Mouse (Mus musculus): ENCODE results near the gene Ahnak2. TPM values are rescaled to one million over a fixed set of nuclear protein-coding genes. Genes with fewer than 3 reads are reported as not detected.

Ahnak2 gene
- polyA plus RNA-seq, 1 experiment from 2014 or later = 0.17 TPM

GRCm38 (mm10) chr12:112840209-112841086 is 38.0 kb upstream of the Ahnak2 start:
- Histone ChIP-seq H3K9me3 (ENCODE audit: control insufficient read depth, low read length) (no peaks in the 10 kb centered on the region), H3K27me3 (ENCODE audit: control insufficient read depth, insufficient read depth, low read length) (no peaks in the 10 kb centered on the region), H3K4me3 (ENCODE audit: low read depth, low read length) (no peak overlapping the region), H3K4me2 (ENCODE audit: low read depth, severe bottlenecking) (no peak overlapping the region), H3K36me3 (ENCODE audit: control insufficient read depth, insufficient read depth, low read length) (no peaks in the 10 kb centered on the region), H3K9ac (ENCODE audit: low read length) (no peak overlapping the region), H3K4me1 (ENCODE audit: control insufficient read depth, insufficient read depth, low read length) (no peaks in the 10 kb centered on the region), H3K27ac (replicated peaks; ENCODE audit: low read depth, low read length) (no peak overlapping the region)
- 79% methylated on average over 25 of the region's 25 CpGs for WGBS
- DNase-seq (ENCODE audit: low spot score) (no peak), ATAC-seq (ENCODE audit: insufficient number of reproducible peaks, low FRiP score, low TSS enrichment, low read depth) (no peak)

GRCm38 (mm10) chr12:112835046-112835445 is 32.6 kb upstream of the Ahnak2 start:
- H3K27me3 ChIP-seq (ENCODE audit: control insufficient read depth, insufficient read depth, low read length) = no peaks in the 10 kb centered on the region
- H3K4me1 ChIP-seq (ENCODE audit: control insufficient read depth, insufficient read depth, low read length) = peaks cover 4% of the 10 kb centered on the region
- H3K36me3 ChIP-seq (ENCODE audit: control insufficient read depth, insufficient read depth, low read length) = no peaks in the 10 kb centered on the region
- no peak overlapping the region for H3K4me2 ChIP-seq (ENCODE audit: low read depth, severe bottlenecking)
- H3K27ac ChIP-seq (replicated peaks; ENCODE audit: low read depth, low read length) = no peak overlapping the region
- DNase-seq (ENCODE audit: low spot score) (no peak), ATAC-seq (ENCODE audit: insufficient number of reproducible peaks, low FRiP score, low TSS enrichment, low read depth) (no peak)
- no peaks in the 10 kb centered on the region for H3K9me3 ChIP-seq (ENCODE audit: control insufficient read depth, low read length)
- WGBS = 71% methylated on average over 2 of the region's 2 CpGs
- H3K4me3 ChIP-seq (ENCODE audit: low read depth, low read length) = no peak overlapping the region
- no peak overlapping the region for H3K9ac ChIP-seq (ENCODE audit: low read length)

- Histone ChIP-seq H3K9me3 (ENCODE audit: control insufficient read depth, low read length) (no peaks in the 10 kb centered on the region), H3K27ac (replicated peaks; ENCODE audit: low read depth, low read length) (no peak overlapping the region), H3K4me1 (ENCODE audit: control insufficient read depth, insufficient read depth, low read length) (peaks cover 4% of the 10 kb centered on the region), H3K27me3 (ENCODE audit: control insufficient read depth, insufficient read depth, low read length) (no peaks in the 10 kb centered on the region), H3K36me3 (ENCODE audit: control insufficient read depth, insufficient read depth, low read length) (no peaks in the 10 kb centered on the region), H3K9ac (ENCODE audit: low read length) (no peak overlapping the region), H3K4me2 (ENCODE audit: low read depth, severe bottlenecking) (no peak overlapping the region), H3K4me3 (ENCODE audit: low read depth, low read length) (no peak overlapping the region)
- 88% methylated on average over 6 of the region's 6 CpGs for WGBS
- DNase-seq (ENCODE audit: low spot score) = no peak
- ATAC-seq (ENCODE audit: insufficient number of reproducible peaks, low FRiP score, low TSS enrichment, low read depth) = no peak
Measured at GRCm38 (mm10) chr12:112833527-112833926, 31.1 kb upstream of the Ahnak2 start.

- H3K4me2 ChIP-seq (ENCODE audit: low read depth, severe bottlenecking) = no peak overlapping the region
- H3K4me1 ChIP-seq (ENCODE audit: control insufficient read depth, insufficient read depth, low read length) = peaks cover 10% of the 10 kb centered on the region
- DNase-seq (ENCODE audit: low spot score) (no peak), ATAC-seq (ENCODE audit: insufficient number of reproducible peaks, low FRiP score, low TSS enrichment, low read depth) (no peak)
- H3K4me3 ChIP-seq (ENCODE audit: low read depth, low read length) = no peak overlapping the region
- H3K9ac ChIP-seq (ENCODE audit: low read length) = no peak overlapping the region
- H3K27me3 ChIP-seq (ENCODE audit: control insufficient read depth, insufficient read depth, low read length) = no peaks in the 10 kb centered on the region
- no peak overlapping the region for H3K27ac ChIP-seq (replicated peaks; ENCODE audit: low read depth, low read length)
- WGBS = 94% methylated on average over 5 of the region's 5 CpGs
- peaks cover 4% of the 10 kb centered on the region; the same call in 1 of the 2 replicates for H3K36me3 ChIP-seq (ENCODE audit: control insufficient read depth, insufficient read depth, low read length)
- no peaks in the 10 kb centered on the region for H3K9me3 ChIP-seq (ENCODE audit: control insufficient read depth, low read length)
Measured at GRCm38 (mm10) chr12:112832411-112832810, 30.0 kb upstream of the Ahnak2 start.

GRCm38 (mm10) chr12:112830570-112830969 is 28.1 kb upstream of the Ahnak2 start:
- WGBS = 85% methylated on average over 3 of the region's 3 CpGs
- no peaks in the 10 kb centered on the region for H3K9me3 ChIP-seq (ENCODE audit: control insufficient read depth, low read length)
- peak overlapping the region; percentile 74 for H3K4me2 ChIP-seq (ENCODE audit: low read depth, severe bottlenecking)
- H3K27me3 ChIP-seq (ENCODE audit: control insufficient read depth, insufficient read depth, low read length) = no peaks in the 10 kb centered on the region
- peaks cover 21% of the 10 kb centered on the region for H3K4me1 ChIP-seq (ENCODE audit: control insufficient read depth, insufficient read depth, low read length)
- H3K36me3 ChIP-seq (ENCODE audit: control insufficient read depth, insufficient read depth, low read length) = peaks cover 12% of the 10 kb centered on the region; the same call in 1 of the 2 replicates
- no peak for DNase-seq (ENCODE audit: low spot score)
- peak overlapping the region; percentile 79 for H3K9ac ChIP-seq (ENCODE audit: low read length)
- ATAC-seq (ENCODE audit: insufficient number of reproducible peaks, low FRiP score, low TSS enrichment, low read depth) = no peak
- no peak overlapping the region for H3K27ac ChIP-seq (replicated peaks; ENCODE audit: low read depth, low read length)
- peak overlapping the region; percentile 92 for H3K4me3 ChIP-seq (ENCODE audit: low read depth, low read length)

GRCm38 (mm10) chr12:112830141-112830540 is 27.7 kb upstream of the Ahnak2 start:
- WGBS = 46% methylated on average over 2 of the region's 2 CpGs
- Histone ChIP-seq H3K27ac (replicated peaks; ENCODE audit: low read depth, low read length) (no peak overlapping the region; the same call in 1 of the 2 replicates), H3K9ac (ENCODE audit: low read length) (peak overlapping the region; percentile 79), H3K36me3 (ENCODE audit: control insufficient read depth, insufficient read depth, low read length) (peaks cover 12% of the 10 kb centered on the region; the same call in 1 of the 2 replicates), H3K4me1 (ENCODE audit: control insufficient read depth, insufficient read depth, low read length) (peaks cover 21% of the 10 kb centered on the region), H3K4me3 (ENCODE audit: low read depth, low read length) (peak overlapping the region; percentile 92), H3K9me3 (ENCODE audit: control insufficient read depth, low read length) (no peaks in the 10 kb centered on the region), H3K4me2 (ENCODE audit: low read depth, severe bottlenecking) (peak overlapping the region; percentile 74), H3K27me3 (ENCODE audit: control insufficient read depth, insufficient read depth, low read length) (no peaks in the 10 kb centered on the region)
- DNase-seq (ENCODE audit: low spot score) (no peak), ATAC-seq (ENCODE audit: insufficient number of reproducible peaks, low FRiP score, low TSS enrichment, low read depth) (no peak)

GRCm38 (mm10) chr12:112829244-112829864 is 26.9 kb upstream of the Ahnak2 start, which contains the start of gene Cdca4:
Gene Cdca4, minus strand, starts transcription at chr12:112829423.
- H3K4me3 ChIP-seq (ENCODE audit: low read depth, low read length) = peak within 1 kb of the TSS; percentile 92
- peaks cover 21% of the 10 kb centered on the region for H3K4me1 ChIP-seq (ENCODE audit: control insufficient read depth, insufficient read depth, low read length)
- no peaks in the 10 kb centered on the region for H3K27me3 ChIP-seq (ENCODE audit: control insufficient read depth, insufficient read depth, low read length)
- H3K9ac ChIP-seq (ENCODE audit: low read length) = peak within 1 kb of the TSS; percentile 97
- WGBS = under 1% methylated on average over 62 of the region's 72 CpGs
- ATAC-seq (ENCODE audit: insufficient number of reproducible peaks, low FRiP score, low TSS enrichment, low read depth) (peak; percentile 96), DNase-seq (ENCODE audit: low spot score) (peak; percentile 99)
- H3K36me3 ChIP-seq (ENCODE audit: control insufficient read depth, insufficient read depth, low read length) = peaks cover 14% of the 10 kb centered on the region; the same call in 1 of the 2 replicates
- peak within 1 kb of the TSS; percentile 85 for H3K27ac ChIP-seq (replicated peaks; ENCODE audit: low read depth, low read length)
- peak within 1 kb of the TSS; percentile 78 for H3K4me2 ChIP-seq (ENCODE audit: low read depth, severe bottlenecking)
- no peaks in the 10 kb centered on the region for H3K9me3 ChIP-seq (ENCODE audit: control insufficient read depth, low read length)

GRCm38 (mm10) chr12:112828501-112829243 is 26.2 kb upstream of the Ahnak2 start:
- peak overlapping the region; percentile 85 for H3K27ac ChIP-seq (replicated peaks; ENCODE audit: low read depth, low read length)
- under 1% methylated on average over 35 of the region's 51 CpGs for WGBS
- DNase-seq (ENCODE audit: low spot score) = no peak
- H3K27me3 ChIP-seq (ENCODE audit: control insufficient read depth, insufficient read depth, low read length) = no peaks in the 10 kb centered on the region
- H3K4me2 ChIP-seq (ENCODE audit: low read depth, severe bottlenecking) = peak overlapping the region; percentile 78
- peak overlapping the region; percentile 92 for H3K4me3 ChIP-seq (ENCODE audit: low read depth, low read length)
- peaks cover 24% of the 10 kb centered on the region for H3K4me1 ChIP-seq (ENCODE audit: control insufficient read depth, insufficient read depth, low read length)
- peaks cover 16% of the 10 kb centered on the region; the same call in 1 of the 2 replicates for H3K36me3 ChIP-seq (ENCODE audit: control insufficient read depth, insufficient read depth, low read length)
- H3K9ac ChIP-seq (ENCODE audit: low read length) = peak overlapping the region; percentile 97
- no peaks in the 10 kb centered on the region for H3K9me3 ChIP-seq (ENCODE audit: control insufficient read depth, low read length)
- peak; percentile 79 for ATAC-seq (ENCODE audit: insufficient number of reproducible peaks, low FRiP score, low TSS enrichment, low read depth)
